Comparison of ENCODE assay signal across 17 mouse cellular contexts in genomic region chr9:66338005-66338782, GRCm38 (mm10). TPM values are rescaled to one million over a fixed set of nuclear protein-coding genes. Genes with fewer than 3 reads are reported as not detected.
DNase-seq lines count a peak whose midpoint lies in the region; ATAC-seq and TF ChIP-seq lines count a peak whose summit lies in the region.
"Had no signal": no experiment of that assay in that cellular context is flagged by ENCODE, and none has a peak within 500 bp of the region (broad histone marks: within the 10 kb centered on the region; RNA-seq: fewer than 3 reads in every experiment).

No protein-coding gene starts in this region.

- no peaks in the 10 kb centered on the region for H3K79me2 ChIP-seq in myocyte (ENCODE audit: control insufficient read depth, insufficient read depth)

- TF ChIP-seq POLR2A in myocyte (IDR thresholded peaks at IDR 0.05; ENCODE audit: insufficient read length, low read depth) = no peak

- no peak overlapping the region for H3K27ac ChIP-seq in forebrain, embryonic 14.5 days (ENCODE audit: low read depth, low read length)
- no peak overlapping the region for H3K27ac ChIP-seq in forebrain, embryonic 16.5 days (ENCODE audit: low read length)
- no peak overlapping the region for H3K27ac ChIP-seq in midbrain, embryonic 14.5 days (replicated peaks; ENCODE audit: low read depth, low read length)
- no peak overlapping the region for H3K27ac ChIP-seq in midbrain, embryonic 13.5 days
- H3K27ac ChIP-seq: embryonic facial prominence, embryonic 13.5 days; forebrain, embryonic 10.5 days; hindbrain, embryonic 12.5 days; limb, embryonic 12.5 days; liver, embryonic 14.5 days had no signal

- WGBS in forebrain, embryonic 14.5 days = 23% methylated on average over 3 of the region's 3 CpGs
- WGBS in forebrain, embryonic 16.5 days = 20% methylated on average over 3 of the region's 3 CpGs
- 60% methylated on average over 3 of the region's 3 CpGs for WGBS in midbrain, embryonic 14.5 days
- 58% methylated on average over 3 of the region's 3 CpGs for WGBS in midbrain, embryonic 13.5 days

- DNase-seq in forebrain, embryonic 14.5 days (ENCODE audit: low spot score) = peak; percentile 32
- peak; percentile 47 for DNase-seq in midbrain, embryonic 14.5 days
- peak; percentile 55 for DNase-seq in adrenal gland, postnatal 25 days
- no peak for DNase-seq in spleen, adult 12 weeks (ENCODE audit: low spot score)
- DNase-seq: cerebellum, adult 11 months; gastrocnemius, postnatal 14 days; thymus, adult 18-20 months had no signal

- H3K27me3 ChIP-seq in forebrain, embryonic 14.5 days (replicated peaks; ENCODE audit: control insufficient read depth, insufficient read depth, low read length) = no peaks in the 10 kb centered on the region
- no peaks in the 10 kb centered on the region for H3K27me3 ChIP-seq in forebrain, embryonic 16.5 days (replicated peaks; ENCODE audit: control insufficient read depth, insufficient read depth, low read length)
- no peaks in the 10 kb centered on the region for H3K27me3 ChIP-seq in midbrain, embryonic 14.5 days (ENCODE audit: control insufficient read depth, insufficient read depth, low read length)
- H3K27me3 ChIP-seq in midbrain, embryonic 13.5 days = no peaks in the 10 kb centered on the region
- H3K27me3 ChIP-seq in myocyte (ENCODE audit: control insufficient read depth, insufficient read depth, insufficient read length) = no peaks in the 10 kb centered on the region
- H3K27me3 ChIP-seq: embryonic facial prominence, embryonic 13.5 days; hindbrain, embryonic 12.5 days; limb, embryonic 12.5 days had no signal

- no peak overlapping the region for H3K4me3 ChIP-seq in forebrain, embryonic 14.5 days (ENCODE audit: low read depth, low read length)
- H3K4me3 ChIP-seq in forebrain, embryonic 16.5 days (replicated peaks; ENCODE audit: low read length) = no peak overlapping the region
- no peak overlapping the region for H3K4me3 ChIP-seq in midbrain, embryonic 14.5 days (replicated peaks; ENCODE audit: low read depth, low read length)
- no peak overlapping the region for H3K4me3 ChIP-seq in midbrain, embryonic 13.5 days (replicated peaks)
- H3K4me3 ChIP-seq in myocyte = no peak overlapping the region
- H3K4me3 ChIP-seq: embryonic facial prominence, embryonic 13.5 days; forebrain, embryonic 10.5 days; hindbrain, embryonic 12.5 days; limb, embryonic 12.5 days had no signal

- no peaks in the 10 kb centered on the region for H3K9me3 ChIP-seq in forebrain, embryonic 14.5 days (replicated peaks; ENCODE audit: control insufficient read depth, low read length)
- H3K9me3 ChIP-seq in forebrain, embryonic 16.5 days (ENCODE audit: control insufficient read depth, low read length) = no peaks in the 10 kb centered on the region
- H3K9me3 ChIP-seq in midbrain, embryonic 14.5 days (ENCODE audit: control insufficient read depth, low read length) = no peaks in the 10 kb centered on the region
- no peaks in the 10 kb centered on the region for H3K9me3 ChIP-seq in midbrain, embryonic 13.5 days
- H3K9me3 ChIP-seq: embryonic facial prominence, embryonic 13.5 days; forebrain, embryonic 10.5 days; hindbrain, embryonic 12.5 days; limb, embryonic 12.5 days had no signal

- no peak overlapping the region for H3K4me2 ChIP-seq in forebrain, embryonic 14.5 days (ENCODE audit: low read length)
- H3K4me2 ChIP-seq in forebrain, embryonic 16.5 days (ENCODE audit: low read length) = no peak overlapping the region
- no peak overlapping the region for H3K4me2 ChIP-seq in midbrain, embryonic 14.5 days (ENCODE audit: low read length)
- no peak overlapping the region for H3K4me2 ChIP-seq in midbrain, embryonic 13.5 days (replicated peaks)
- peak overlapping the region; percentile 18 for H3K4me2 ChIP-seq in myocyte (ENCODE audit: low read depth)
- H3K4me2 ChIP-seq: embryonic facial prominence, embryonic 13.5 days; hindbrain, embryonic 12.5 days; limb, embryonic 12.5 days had no signal

- no peak overlapping the region for H3ac ChIP-seq in myocyte (ENCODE audit: control insufficient read depth, insufficient read length)

- ATAC-seq in forebrain, embryonic 14.5 days = no peak
- no peak for ATAC-seq in forebrain, embryonic 16.5 days
- no peak for ATAC-seq in midbrain, embryonic 14.5 days (ENCODE audit: low FRiP score, low TSS enrichment)
- no peak for ATAC-seq in midbrain, embryonic 13.5 days
- ATAC-seq in megakaryocyte-erythroid progenitor cell, adult 5-6 weeks (replicated peaks; ENCODE audit: low FRiP score, low TSS enrichment, poor library complexity, severe bottlenecking) = no peak
- ATAC-seq: intestine, embryonic 16.5 days had no signal

- H3K9ac ChIP-seq in forebrain, embryonic 14.5 days (ENCODE audit: low read length) = no peak overlapping the region
- H3K9ac ChIP-seq in forebrain, embryonic 16.5 days (replicated peaks; ENCODE audit: low read depth, low read length) = no peak overlapping the region
- H3K9ac ChIP-seq in midbrain, embryonic 14.5 days (replicated peaks; ENCODE audit: low read length) = no peak overlapping the region
- H3K9ac ChIP-seq in midbrain, embryonic 13.5 days (replicated peaks) = no peak overlapping the region
- H3K9ac ChIP-seq: embryonic facial prominence, embryonic 13.5 days; hindbrain, embryonic 12.5 days; limb, embryonic 12.5 days; liver, embryonic 14.5 days had no signal

- no peaks in the 10 kb centered on the region for H3K4me1 ChIP-seq in forebrain, embryonic 14.5 days (ENCODE audit: control insufficient read depth, insufficient read depth, low read length)
- H3K4me1 ChIP-seq in forebrain, embryonic 16.5 days (replicated peaks; ENCODE audit: control insufficient read depth, insufficient read depth, low read length) = no peaks in the 10 kb centered on the region
- no peaks in the 10 kb centered on the region for H3K4me1 ChIP-seq in midbrain, embryonic 14.5 days (ENCODE audit: control insufficient read depth, insufficient read depth, low read length)
- H3K4me1 ChIP-seq in midbrain, embryonic 13.5 days (replicated peaks) = no peaks in the 10 kb centered on the region
- H3K4me1 ChIP-seq: embryonic facial prominence, embryonic 13.5 days; forebrain, embryonic 10.5 days; hindbrain, embryonic 12.5 days had no signal

- no peaks in the 10 kb centered on the region for H3K36me3 ChIP-seq in forebrain, embryonic 14.5 days (ENCODE audit: control insufficient read depth, insufficient read depth, low read length)
- H3K36me3 ChIP-seq in forebrain, embryonic 16.5 days (ENCODE audit: control insufficient read depth, insufficient read depth) = no peaks in the 10 kb centered on the region
- no peaks in the 10 kb centered on the region for H3K36me3 ChIP-seq in midbrain, embryonic 14.5 days (ENCODE audit: control insufficient read depth, insufficient read depth, low read length)
- H3K36me3 ChIP-seq in midbrain, embryonic 13.5 days = no peaks in the 10 kb centered on the region
- H3K36me3 ChIP-seq in myocyte (ENCODE audit: control insufficient read depth, insufficient read depth) = no peaks in the 10 kb centered on the region
- H3K36me3 ChIP-seq: embryonic facial prominence, embryonic 13.5 days; forebrain, embryonic 10.5 days; hindbrain, embryonic 12.5 days; limb, embryonic 12.5 days had no signal

TF ChIP-seq in myocyte, 11 proteins besides CTCF, POLR2A, EP300 and RAD21:
- TF ChIP-seq MYOG (IDR thresholded peaks at IDR 0.05; ENCODE audit: control insufficient read depth in 1 of 3, insufficient read depth in 1 of 3, insufficient read length in 2 of 3, low read depth in 2 of 3) (no peak), MYOD1 (IDR thresholded peaks at IDR 0.05; ENCODE audit: control insufficient read depth in 1 of 3, insufficient read length in 2 of 3, low read depth in 2 of 3) (no peak), SRF (IDR thresholded peaks at IDR 0.05; ENCODE audit: control insufficient read depth, insufficient read length, low read depth) (no peak), MAX (IDR thresholded peaks at IDR 0.05; ENCODE audit: low read depth) (no peak), REST (IDR thresholded peaks at IDR 0.05; ENCODE audit: insufficient read depth, insufficient read length) (no peak), USF1 (IDR thresholded peaks at IDR 0.05; ENCODE audit: low read depth) (no peak), CEBPB (IDR thresholded peaks at IDR 0.05; ENCODE audit: insufficient read depth, poor library complexity, severe bottlenecking) (no peak), POLR2AphosphoS2 (IDR thresholded peaks at IDR 0.05; ENCODE audit: insufficient read length, low read depth) (no peak), TCF12 (IDR thresholded peaks at IDR 0.05; ENCODE audit: insufficient read depth, poor library complexity, severe bottlenecking) (no peak), E2F4 (IDR thresholded peaks at IDR 0.05; ENCODE audit: insufficient read depth) (no peak), TCF3 (IDR thresholded peaks at IDR 0.05; ENCODE audit: insufficient read length, low read depth) (no peak)

RNA-seq across cellular contexts. Expression of gene Herc1, which starts 12.1 kb away (rescaled TPM):
- polyA plus RNA-seq in forebrain, embryonic 14.5 days (2014; fragmentation: Nextera tagmentation; extraction: Ambion mirVana) = 31.9 and 44.3 TPM in 2 replicates
- 54.6 and 59.9 TPM in 2 replicates for polyA plus RNA-seq in forebrain, embryonic 16.5 days (2015; fragmentation: Nextera tagmentation; extraction: Ambion mirVana)
- 48.3 and 64.1 TPM in 2 replicates for polyA plus RNA-seq in midbrain, embryonic 14.5 days (2014; fragmentation: Nextera tagmentation; extraction: Ambion mirVana)
- 49.6 and 52.8 TPM in 2 replicates for polyA plus RNA-seq in midbrain, embryonic 13.5 days (2015; fragmentation: Nextera tagmentation; extraction: Ambion mirVana)
- 47.0 and 52.6 TPM in 2 replicates for total RNA-seq in adrenal gland, postnatal 25 days (2021)
- polyA plus RNA-seq in myocyte (2012; fragmentation: generic; extraction: Trizol) = 9.9 TPM
- 91.0 and 97.4 TPM in 2 replicates for total RNA-seq in megakaryocyte-erythroid progenitor cell, adult 5-6 weeks (2014; fragmentation: Nextera tagmentation)
- 96.9 and 106 TPM in 2 replicates for total RNA-seq in megakaryocyte-erythroid progenitor cell, adult 5-6 weeks (2017)
